Mouse (Mus musculus) spleen, adult 18-20 months (tissue): ENCODE measurements around the gene Lce3d.

Experiments used
- DNase-seq, 2 experiments: peaks; one replicate each; pipeline ENCODE4 v3.0.0; 2022; ENCODE audit warnings: mixed read lengths in 2 of 2

Gene Lce3d

GRCm38 (mm10) chr3:92957090-92957489 is at the start of gene Lce3d:
Lce3d (plus strand) TSS chr3:92957390.
- no peak for DNase-seq

- no peak for DNase-seq
Measured at GRCm38 (mm10) chr3:92907571-92907970, 49.6 kb upstream of the Lce3d start.

- DNase-seq = no peak
Measured at GRCm38 (mm10) chr3:92920364-92920763, 36.8 kb upstream of the Lce3d start.

GRCm38 (mm10) chr3:92926130-92926529 is 31.1 kb upstream of the Lce3d start, which contains the start of gene Lce3a:
Lce3a (minus strand) TSS chr3:92926230.
- no peak for DNase-seq

GRCm38 (mm10) chr3:92932679-92933078 is 24.5 kb upstream of the Lce3d start, which contains the start of gene Lce3b:
Lce3b (plus strand) TSS chr3:92932979.
- no peak for DNase-seq

- no peak for DNase-seq
Measured at GRCm38 (mm10) chr3:92944186-92944585, 13.0 kb upstream of the Lce3d start, which contains the start of gene Lce3c. Lce3c (plus strand) TSS chr3:92944486.

- no peak for DNase-seq
Measured at GRCm38 (mm10) chr3:92966761-92967160, 9.6 kb downstream of the Lce3d start, which contains the start of gene Lce3e. Lce3e (plus strand) TSS chr3:92967061.

GRCm38 (mm10) chr3:92978484-92978883 is 21.3 kb downstream of the Lce3d start:
- DNase-seq = no peak

GRCm38 (mm10) chr3:92991926-92992325 is 34.7 kb downstream of the Lce3d start, which contains the start of gene Lce3f:
Lce3f (plus strand) TSS chr3:92992226.
- DNase-seq = no peak

GRCm38 (mm10) chr3:92998691-92999090 is 41.5 kb downstream of the Lce3d start:
- no peak for DNase-seq

- no peak for DNase-seq
Measured at GRCm38 (mm10) chr3:93000621-93001020, 43.4 kb downstream of the Lce3d start.

GRCm38 (mm10) chr3:93002843-93003242 is 45.7 kb downstream of the Lce3d start:
- DNase-seq = no peak
